Mouse (Mus musculus): ENCODE results near the gene Zbtb8os.
A peak's percentile ranks its signal among the peaks of the same experiment; 100 is the strongest.

Gene Zbtb8os

DNA sequence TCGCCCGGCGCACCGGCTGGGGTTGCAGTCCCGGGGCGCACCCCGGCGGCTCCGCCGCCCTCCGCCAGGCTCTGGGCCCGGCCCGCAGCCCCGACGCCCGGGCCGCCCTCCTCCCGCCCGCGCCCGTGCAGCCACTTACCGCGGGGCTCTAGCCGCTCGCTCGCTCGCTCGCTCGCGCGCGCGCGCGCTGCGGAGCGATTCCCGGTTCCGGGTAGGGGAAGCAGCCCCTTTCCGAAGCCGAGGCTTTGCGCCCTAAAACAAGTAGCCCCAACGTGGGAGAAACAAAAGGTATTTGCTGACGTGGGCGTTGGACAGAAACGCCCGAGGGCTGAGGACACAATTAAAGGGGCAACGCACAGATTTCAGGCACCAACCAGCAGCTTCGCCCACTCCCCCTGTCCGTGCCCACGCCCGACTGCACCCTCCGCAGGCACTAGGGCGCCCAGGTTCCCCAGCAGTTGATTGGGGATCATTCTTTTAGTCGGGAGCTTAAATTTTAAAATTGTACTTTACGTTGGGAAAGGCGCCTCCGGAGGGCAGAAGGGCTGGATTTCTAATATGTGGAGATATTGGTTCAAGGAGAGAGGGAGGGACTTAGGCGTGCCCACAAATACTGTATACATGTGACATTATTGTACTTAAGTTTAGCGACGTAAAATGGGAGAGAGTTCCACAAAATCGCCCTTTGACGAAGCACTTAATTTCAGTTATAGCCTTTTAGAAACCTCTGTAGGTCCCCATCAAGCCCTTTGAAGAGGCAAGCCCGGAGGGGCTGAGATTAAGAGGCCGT, 42.3 kb downstream of the Zbtb8os start, which contains the start of gene Zbtb8a:
Gene Zbtb8a, minus strand, starts transcription at position 516 of the 790 bp plus-strand sequence.
- peak; percentile 48 to 52 for DNase-seq

DNA sequence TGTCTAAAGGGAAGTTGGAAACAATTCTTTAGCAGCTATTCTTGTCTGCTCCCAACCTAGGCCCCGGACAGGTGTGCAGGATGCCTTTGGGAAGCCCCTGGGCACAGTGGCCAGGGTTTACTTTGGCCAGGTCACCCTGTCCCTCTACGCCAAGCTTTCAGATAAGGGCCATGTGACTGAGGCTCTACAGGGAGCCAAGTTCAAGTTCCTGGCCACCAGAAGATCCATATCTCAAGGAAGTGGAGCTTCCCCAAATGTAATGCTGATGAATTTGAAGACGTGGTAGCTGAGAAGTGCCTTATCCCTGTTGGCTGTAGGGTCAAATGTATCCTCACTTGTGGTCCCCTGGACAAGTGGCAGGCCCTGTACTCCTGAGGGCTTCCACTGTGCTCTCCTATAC, 44.3 kb downstream of the Zbtb8os start:
- DNase-seq, result no peak

GRCm38 (mm10) chr4:129381148-129381547, 45.7 kb downstream of the Zbtb8os start:
- DNase-seq, result no peak

DNA sequence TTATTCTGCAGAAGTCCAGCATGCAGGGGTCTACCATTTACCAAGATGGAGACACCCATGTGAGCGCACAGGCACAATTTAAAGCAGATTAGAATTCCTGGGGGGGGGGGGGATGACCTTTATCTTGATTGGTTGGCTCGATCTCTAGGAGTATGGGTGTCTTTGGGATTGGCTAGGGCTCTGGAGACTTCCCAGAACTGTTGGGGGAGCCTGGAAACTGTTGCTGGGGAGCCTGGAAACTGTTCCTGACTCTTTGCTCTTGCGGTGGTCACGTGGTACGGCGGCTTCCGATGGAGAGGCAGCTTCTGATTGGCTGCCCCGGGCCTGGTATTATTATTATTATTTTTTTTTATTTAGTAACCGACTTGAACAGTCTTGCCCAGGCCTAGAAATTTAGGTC, 46.5 kb downstream of the Zbtb8os start:
- DNase-seq, result no peak

- no peak for DNase-seq
Measured at GRCm38 (mm10) chr4:129382488-129382887, 47.0 kb downstream of the Zbtb8os start.

DNA sequence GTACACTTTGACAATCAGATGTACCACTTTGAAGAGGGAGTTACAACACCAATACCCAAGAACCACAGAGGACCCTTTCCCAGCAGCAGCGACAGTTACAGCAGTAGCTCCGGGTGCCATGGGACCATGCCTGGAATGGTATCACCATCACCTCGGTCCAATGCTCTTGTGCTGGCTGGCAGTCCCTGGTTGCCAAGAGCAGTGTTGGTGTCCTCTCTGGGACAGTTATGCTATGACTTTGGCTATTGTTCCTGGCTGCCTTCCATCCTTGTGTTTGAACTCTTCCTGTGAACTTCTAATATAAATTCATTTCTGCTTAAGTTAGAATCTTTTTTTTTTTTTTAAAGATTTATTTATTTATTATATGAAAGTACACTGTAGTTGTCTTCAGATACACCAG, 48.1 kb downstream of the Zbtb8os start:
- peak in 1 of 2 experiments; percentile 38 for DNase-seq

- DNase-seq, result peak; percentile 60 to 74
Measured at GRCm38 (mm10) chr4:129384440-129384839, 48.9 kb downstream of the Zbtb8os start.

DNA sequence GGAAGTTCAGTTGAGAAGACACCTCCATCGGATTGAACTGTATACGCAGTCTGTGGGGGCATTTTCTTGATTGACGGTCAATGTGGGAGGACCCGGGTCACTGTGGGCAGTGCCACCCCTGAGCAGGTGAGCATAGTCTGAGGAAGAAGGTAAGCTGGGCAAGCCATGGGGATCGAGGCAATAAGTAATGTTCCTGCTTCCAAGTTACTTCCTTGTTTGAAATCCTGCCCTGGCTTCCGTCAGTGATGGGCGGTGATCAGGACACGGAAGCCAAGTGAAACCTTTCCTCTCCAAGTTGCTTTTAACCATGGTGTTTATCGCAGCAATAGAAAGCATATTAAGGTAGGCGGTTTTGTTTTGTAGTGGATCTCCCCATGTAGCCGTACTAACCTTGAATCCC, 50.2 kb downstream of the Zbtb8os start:
- peak; percentile 39 to 48 for DNase-seq

DNA sequence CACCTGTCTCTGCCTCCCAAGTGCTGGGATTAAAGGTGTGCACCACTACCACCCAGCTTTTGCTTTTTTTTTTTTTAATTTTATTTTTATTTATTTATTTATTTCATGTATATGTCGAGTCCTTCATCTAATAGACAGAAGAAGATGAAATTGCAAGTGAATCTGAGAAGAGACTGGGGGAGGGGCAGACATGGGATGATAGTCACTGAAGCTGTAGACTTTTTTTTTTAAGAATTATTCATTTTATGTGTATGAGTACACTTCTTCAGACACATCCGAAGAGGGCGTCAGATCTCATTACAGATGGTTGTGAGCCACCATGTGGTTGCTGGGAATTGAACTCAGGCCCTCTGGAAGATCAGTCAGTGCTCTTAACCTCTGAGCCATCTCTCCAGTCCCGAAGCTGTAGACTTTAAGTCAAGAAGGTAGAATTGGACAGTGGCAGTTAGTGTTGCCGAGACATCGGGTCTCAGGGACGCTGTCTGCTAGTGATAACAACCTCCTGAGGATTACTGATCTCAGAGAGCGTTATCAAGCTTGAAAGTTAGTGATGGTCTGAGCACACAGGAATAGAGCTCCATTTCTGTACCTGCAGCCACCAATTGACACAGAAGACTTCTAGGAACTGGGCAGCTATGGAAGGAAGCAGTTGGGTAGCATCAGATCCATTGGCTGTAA, 50.9 kb downstream of the Zbtb8os start:
- DNase-seq, result no peak

DNA sequence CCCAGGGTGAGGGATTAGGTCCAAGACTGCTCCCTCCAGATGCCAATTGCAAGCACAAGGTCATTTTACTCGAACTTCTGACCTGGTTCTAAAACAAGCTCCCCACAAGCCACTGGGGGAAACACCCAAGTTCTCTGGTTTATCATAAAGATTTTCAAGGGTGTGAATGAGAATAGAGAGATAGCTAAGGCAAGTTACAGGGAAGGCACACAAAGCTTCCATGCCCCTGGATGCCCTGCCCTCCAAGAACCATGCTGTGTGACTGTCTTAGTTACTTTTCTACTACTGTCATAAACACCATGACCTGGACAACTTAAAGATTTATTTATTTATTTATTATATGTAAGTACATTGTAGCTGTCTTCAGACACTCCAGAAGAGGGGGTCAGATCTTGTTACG, 51.5 kb downstream of the Zbtb8os start:
- DNase-seq, result no peak

DNA sequence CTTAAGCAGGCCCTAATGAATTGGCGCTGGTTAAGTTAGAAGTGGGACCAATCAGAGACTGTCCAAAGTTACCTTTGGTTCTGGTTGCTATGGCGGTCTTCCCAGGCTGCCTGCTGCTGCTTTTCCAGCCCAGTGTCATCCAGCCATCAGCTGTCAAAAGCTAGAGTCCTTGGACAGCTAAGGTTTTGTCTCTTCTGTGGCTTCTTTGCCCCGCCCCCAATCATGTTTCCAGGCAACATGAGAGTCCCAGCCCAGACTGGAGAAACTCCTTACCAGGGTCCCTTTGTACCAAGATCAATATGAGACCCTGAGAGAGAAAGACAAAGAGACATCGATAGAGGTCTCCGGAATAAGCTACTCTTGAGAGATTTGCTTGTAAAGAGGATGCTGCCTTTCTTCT, 52.9 kb downstream of the Zbtb8os start:
- DNase-seq, result no peak

DNA sequence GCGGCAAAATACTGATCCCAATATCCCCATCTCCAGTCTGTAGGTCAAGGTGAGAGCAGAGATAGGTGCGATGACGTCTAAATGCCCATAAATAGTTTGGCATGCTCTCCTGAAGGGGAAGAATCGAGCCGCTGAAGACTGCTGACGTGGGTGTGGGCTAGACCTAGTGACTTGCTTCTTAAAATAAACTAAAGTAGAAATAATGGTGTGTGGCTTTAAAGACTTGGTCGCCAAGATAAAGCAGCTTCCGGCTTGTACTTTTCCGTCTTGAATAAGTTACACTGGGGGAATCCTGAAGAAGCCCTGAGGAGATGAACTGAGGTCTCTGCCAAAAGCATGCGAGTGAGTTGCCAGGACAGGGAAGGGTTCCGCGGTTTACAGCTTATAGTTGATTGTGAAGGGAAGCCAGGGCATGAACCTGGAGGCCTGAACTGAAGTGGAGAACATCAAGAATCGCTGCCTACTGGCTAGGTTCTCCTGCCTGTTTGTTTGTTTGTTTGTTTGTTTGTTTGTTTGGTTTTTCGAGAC, 54.8 kb downstream of the Zbtb8os start:
- DNase-seq, result no peak

- DNase-seq, result no peak
Measured at GRCm38 (mm10) chr4:129390936-129391557, 55.6 kb downstream of the Zbtb8os start.

GRCm38 (mm10) chr4:129394089-129394870, 58.8 kb downstream of the Zbtb8os start:
- DNase-seq, result no peak

DNA sequence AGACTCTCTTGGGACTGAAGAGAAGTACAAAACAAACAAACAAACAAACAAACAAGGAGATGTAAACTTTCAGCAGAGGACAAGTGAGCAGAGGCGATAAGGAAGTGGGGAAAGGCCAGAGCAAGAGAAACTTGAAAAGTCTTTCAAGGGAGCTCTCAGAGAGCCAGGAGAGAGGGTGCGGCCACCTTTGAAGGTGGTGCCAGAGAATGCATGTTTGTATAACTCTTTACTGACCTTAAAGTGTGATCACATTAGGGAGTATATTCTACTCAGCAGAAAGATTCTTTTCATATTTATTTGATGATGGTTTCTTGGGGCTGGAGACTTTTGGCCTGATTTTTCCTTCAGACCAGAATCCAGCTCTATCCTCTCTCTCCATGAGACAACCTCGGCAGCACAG, 61.5 kb downstream of the Zbtb8os start:
- peak; percentile 78 to 80 for DNase-seq

- DNase-seq, result no peak
Measured at GRCm38 (mm10) chr4:129399813-129400212, 64.3 kb downstream of the Zbtb8os start.

Measured in lung, adult 18-20 months (tissue).